Mouse (Mus musculus) cortical plate, adult 2 months (tissue): ENCODE data around the gene Ankrd24.

Experiments used
- CTCF ChIP-seq: fragments of 200-500 bp; IDR thresholded peaks from 2 replicates; pipeline ENCODE4 v1.5.1; 2011; ENCODE audit warnings: mild to moderate bottlenecking, control low read depth, low read length; ENCODE audit not compliant: insufficient read depth; ENCODE audit errors: extremely low read depth
- POLR2A ChIP-seq: fragments of 200-500 bp; IDR thresholded peaks from 2 replicates; pipeline ENCODE4 v1.6.1; 2011; ENCODE audit warnings: mild to moderate bottlenecking, low read length, control low read depth; ENCODE audit not compliant: insufficient read depth; ENCODE audit errors: extremely low read depth

- no peak for TF ChIP-seq CTCF
- TF ChIP-seq POLR2A: no peak
Measured at GRCm38 (mm10) chr10:81591846-81592245, 36.5 kb upstream of the Ankrd24 start.
